Mouse (Mus musculus) T-cell, adult 66 days (primary cell): ENCODE data around the gene Ccr9. TPM values are rescaled to one million over a fixed set of nuclear protein-coding genes. Genes with fewer than 3 reads are reported as not detected.

Experiments
- total RNA-seq, 2 experiments: library from RNA; stranded (reverse); gene quantifications; 3 replicates in 1 of 2; 4 replicates in 1 of 2; pipeline ENCODE4 v1.2.4; 2023

The Ccr9 gene
- total RNA-seq: 10 to 100 TPM; 48.5 to 76.8 TPM

DNA sequence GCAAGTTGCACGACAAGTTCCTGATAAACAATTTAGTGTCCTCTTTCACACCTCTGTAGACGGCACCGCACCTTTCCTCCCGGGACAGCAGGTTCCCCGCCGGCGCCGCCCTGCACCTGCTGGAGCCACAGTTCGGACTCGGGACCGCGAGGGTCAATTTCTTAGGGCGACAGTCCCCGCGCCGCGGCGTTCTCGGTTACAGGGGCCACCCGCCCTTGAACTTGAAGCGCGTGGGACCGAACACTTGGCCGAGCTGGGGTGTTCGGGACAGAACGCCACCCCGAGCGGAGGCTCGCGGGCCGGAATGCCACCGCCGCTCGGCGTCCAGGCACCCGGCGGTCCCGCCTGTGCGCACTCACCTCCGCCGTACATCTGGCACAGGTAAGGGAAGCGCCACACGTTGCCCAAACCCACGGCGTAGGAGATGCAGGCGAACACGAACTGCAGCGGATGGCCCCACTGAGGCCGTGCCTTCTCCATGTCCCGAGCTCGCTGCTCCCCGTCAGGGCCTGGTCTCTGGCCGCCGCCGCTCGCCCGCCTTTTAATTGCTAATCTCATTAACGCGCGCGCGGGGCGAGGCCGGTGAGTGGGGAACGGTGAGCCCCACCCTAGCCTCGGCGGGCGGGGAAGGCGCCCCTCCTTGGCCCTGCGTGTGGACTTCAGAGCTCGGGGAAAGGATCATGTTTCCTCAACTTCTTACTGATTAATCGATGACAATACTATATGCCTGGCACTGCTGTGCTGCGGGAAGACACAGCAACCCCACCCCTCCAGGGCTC lies at the start of gene Ccr9, which contains the start of gene Slc6a20a:
TSS of gene Ccr9 (plus strand) at position 113 of the 779 bp plus-strand sequence.
TSS of gene Slc6a20a (minus strand) at position 559 of the 779 bp plus-strand sequence.

GRCm38 (mm10) chr9:123632281-123632680 lies 46.0 kb upstream of the Ccr9 start, which contains the start of gene Slc6a20b:
Gene Slc6a20b (minus strand): TSS chr9:123632565.

GRCm38 (mm10) chr9:123717186-123718008 lies 39.2 kb downstream of the Ccr9 start, which contains the start of gene Lztfl1:
Gene Lztfl1 (minus strand): TSS chr9:123717697.

DNA sequence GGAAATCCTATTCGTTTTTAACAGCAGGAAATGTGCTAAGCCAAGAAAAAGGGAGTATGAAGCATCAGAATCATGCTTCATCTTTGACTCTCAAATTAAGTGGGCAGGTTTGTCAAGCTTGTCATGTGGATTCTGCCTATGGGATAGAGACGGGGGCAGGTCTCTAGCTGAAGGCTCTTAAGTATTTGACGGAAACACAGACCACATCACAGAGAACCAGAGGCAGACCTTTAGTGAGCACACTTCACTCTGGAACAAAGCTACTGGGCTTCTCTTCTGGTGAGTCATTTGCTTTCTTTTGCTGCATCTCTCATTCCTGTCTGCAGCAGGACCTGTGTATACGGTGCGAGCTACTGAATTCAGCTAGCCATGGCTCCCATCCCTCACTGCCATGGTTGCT lies 128.0 kb downstream of the Ccr9 start, which contains the start of gene Cxcr6:
TSS of gene Cxcr6 (plus strand) at position 209 of the 400 bp plus-strand sequence.

Other genes with a start within 250 kb of the Ccr9 start
- 10 to 100 TPM; 86.4 to 93.2 TPM for gene Limd1, start 199.7 kb upstream of the Ccr9 start, total RNA-seq
- 10 to 100 TPM; 24.4 to 31.3 TPM for gene Sacm1l, start 148.7 kb upstream of the Ccr9 start, total RNA-seq
- gene Slc6a20b, start 45.9 kb upstream of the Ccr9 start, total RNA-seq: not detected
- gene Slc6a20a, start 446 bp downstream of the Ccr9 start, total RNA-seq: not detected
- 10 to 100 TPM; 52.7 to 56.2 TPM for gene Lztfl1, start 39.3 kb downstream of the Ccr9 start, total RNA-seq
- 10 to 100 TPM; 27.5 to 42.1 TPM for gene Cxcr6, start 128.0 kb downstream of the Ccr9 start, total RNA-seq
- 10 to 100 TPM; 64.5 to 65.1 TPM for gene Fyco1, start 173.5 kb downstream of the Ccr9 start, total RNA-seq
- not detected for gene Xcr1, start 183.6 kb downstream of the Ccr9 start, total RNA-seq